Mouse (Mus musculus) ES-E14 (cell line): ENCODE data around the gene Kcnab3. TPM values are rescaled to one million over a fixed set of nuclear protein-coding genes. Genes with fewer than 3 reads are reported as not detected.
A peak's percentile ranks its signal among the peaks of the same experiment; 100 is the strongest.

ENCODE experiments used
- DNase-seq: peaks from one replicate; pipeline ENCODE4 v3.0.0-alpha.2; 2013; ENCODE audit warnings: low read depth, low spot score
- H3K27ac ChIP-seq: 2 replicates; pipeline ENCODE4 v1.5.1; 2012; ENCODE audit warnings: low read depth, mild to moderate bottlenecking, low read length, moderate library complexity, mixed read lengths; ENCODE audit not compliant: poor library complexity, insufficient read depth, severe bottlenecking
- H3K36me3 ChIP-seq: 2 replicates; pipeline ENCODE4 v1.6.1; 2012; ENCODE audit warnings: mild to moderate bottlenecking, low read length, moderate library complexity, mixed read lengths; ENCODE audit not compliant: control insufficient read depth, poor library complexity, insufficient read depth, severe bottlenecking
- H3K4me1 ChIP-seq, 2 experiments: fragments of 150-350 bp in 1 of 2; sonication (generic) in 1 of 2; 2 replicates each; pipeline ENCODE4 v1.6.1; 2012; ENCODE audit warnings: low read length in 2 of 2, mild to moderate bottlenecking in 1 of 2, mixed read lengths in 1 of 2; ENCODE audit not compliant: control insufficient read depth in 2 of 2, insufficient read depth in 2 of 2, poor library complexity in 1 of 2
- H3K4me3 ChIP-seq, 2 experiments: fragments of 150-350 bp in 1 of 2; sonication (generic) in 1 of 2; 2 replicates each; pipeline ENCODE4 v1.5.1; 2012; ENCODE audit warnings: low read length in 2 of 2, low read depth in 1 of 2, mild to moderate bottlenecking in 1 of 2, mixed read lengths in 1 of 2; ENCODE audit not compliant: insufficient read depth in 1 of 2, poor library complexity in 1 of 2, severe bottlenecking in 1 of 2
- H3K9ac ChIP-seq: 2 replicates; pipeline ENCODE4 v1.6.1; 2012; ENCODE audit warnings: low read depth, mild to moderate bottlenecking, low read length, mixed read lengths; ENCODE audit not compliant: poor library complexity, insufficient read depth, severe bottlenecking
- H3K9me3 ChIP-seq: fragments of 150-350 bp; sonication (generic); 2 replicates; pipeline ENCODE4 v1.6.1; 2012; ENCODE audit warnings: low read depth, mild to moderate bottlenecking, low read length; ENCODE audit not compliant: control insufficient read depth, insufficient read depth
- CHD2 ChIP-seq: IDR thresholded peaks from 2 replicates; pipeline ENCODE4 v1.6.1; 2014; ENCODE audit warnings: mild to moderate bottlenecking, low read depth, low read length, inconsistent platforms
- HCFC1 ChIP-seq: IDR thresholded peaks from 2 replicates; pipeline ENCODE4 v1.6.1; 2012; ENCODE audit warnings: low read length, inconsistent platforms, borderline replicate concordance; ENCODE audit not compliant: insufficient read depth
- MAFK ChIP-seq: IDR thresholded peaks from 2 replicates; pipeline ENCODE4 v1.6.1; 2014; ENCODE audit warnings: mild to moderate bottlenecking, low read depth, low read length, inconsistent platforms; ENCODE audit not compliant: insufficient read depth
- ZC3H11A ChIP-seq: IDR thresholded peaks from 2 replicates; pipeline ENCODE4 v1.6.1; 2012; ENCODE audit warnings: low read depth, mild to moderate bottlenecking, inconsistent platforms, low read length, borderline replicate concordance
- ZNF384 ChIP-seq: IDR thresholded peaks from 2 replicates; pipeline ENCODE4 v1.6.1; 2012; ENCODE audit warnings: low read depth, low read length, inconsistent platforms
- in situ Hi-C, 2 experiments: fragments of 600-800 bp; cut with MboI; formaldehyde crosslinking; loops; one replicate each; pipeline ENCODE4 v1.15.1; 2025; ENCODE audit warnings: low sequenced_read_pairs in 2 of 2, inconsistent platforms in 1 of 2; ENCODE audit not compliant: unreplicated experiment in 2 of 2
- total RNA-seq: library from RNA; depleted of rRNA; stranded (reverse); fragments of 300-350 nt; gene quantifications from 2 replicates; pipeline ENCODE4 v1.2.3, GENCODE M21; 2012; rRNA removed

Gene Kcnab3
- 1.6 and 2.2 TPM in 2 replicates for total RNA-seq

DNA sequence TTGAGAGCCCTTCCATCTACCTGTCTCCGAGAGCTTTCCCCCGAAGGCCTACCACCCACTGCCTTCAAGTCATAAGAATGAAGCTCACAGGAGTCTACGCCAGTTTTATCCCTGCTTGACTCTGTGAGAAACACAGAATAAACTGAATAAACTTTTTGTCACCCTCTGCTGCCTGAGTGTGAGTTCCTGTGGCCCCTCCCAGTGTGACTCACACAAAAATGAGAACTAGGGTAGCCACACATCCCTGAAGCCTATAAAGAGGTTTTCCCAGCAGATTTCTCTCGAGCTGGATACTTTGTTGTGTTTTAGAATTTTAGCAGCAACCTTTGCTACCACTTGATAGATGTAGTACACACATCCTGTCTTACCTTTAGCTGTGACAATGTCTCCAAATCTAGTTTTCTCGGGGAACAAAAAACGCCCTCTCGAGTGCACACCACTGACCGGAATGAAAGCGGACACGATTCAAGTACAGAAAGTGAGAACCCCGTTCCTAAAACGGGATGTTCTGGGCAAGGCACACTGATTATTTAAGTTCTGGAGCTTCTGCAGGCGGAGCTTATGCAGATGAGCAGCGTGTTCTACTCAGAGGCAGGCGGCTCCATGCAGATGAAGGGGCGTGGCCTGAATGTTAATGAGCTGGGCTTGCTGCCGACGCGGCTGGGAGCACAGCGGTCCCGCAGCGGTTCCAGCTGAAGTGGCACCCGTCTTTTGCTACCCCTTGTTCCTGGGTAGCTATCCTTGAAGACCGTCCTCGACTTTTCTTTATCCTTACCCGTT, at the start of gene Kcnab3:
Gene Kcnab3 (plus strand): TSS at position 631 of the 780 bp plus-strand sequence.
- in situ Hi-C loops, result no loop called here
- peak; percentile 85 for DNase-seq
- no peak within 1 kb of the TSS for H3K27ac ChIP-seq
- peaks cover 0 to 10% of the 10 kb centered on the region in 2 experiments; a peak in 2 of 4 replicates for H3K4me1 ChIP-seq
- peak within 1 kb of the TSS; percentile 72 to 74 for H3K4me3 ChIP-seq
- H3K36me3 ChIP-seq, result no peaks in the 10 kb centered on the region; the same call in 1 of the 2 replicates
- H3K9ac ChIP-seq, result peak within 1 kb of the TSS; percentile 41
- no peak for TF ChIP-seq MAFK
- no peak for TF ChIP-seq ZNF384
- no peak for TF ChIP-seq ZC3H11A
- TF ChIP-seq HCFC1, result no peak; the same call in 1 of the 2 replicates
- no peak for TF ChIP-seq CHD2
- H3K9me3 ChIP-seq, result no peaks in the 10 kb centered on the region

DNA sequence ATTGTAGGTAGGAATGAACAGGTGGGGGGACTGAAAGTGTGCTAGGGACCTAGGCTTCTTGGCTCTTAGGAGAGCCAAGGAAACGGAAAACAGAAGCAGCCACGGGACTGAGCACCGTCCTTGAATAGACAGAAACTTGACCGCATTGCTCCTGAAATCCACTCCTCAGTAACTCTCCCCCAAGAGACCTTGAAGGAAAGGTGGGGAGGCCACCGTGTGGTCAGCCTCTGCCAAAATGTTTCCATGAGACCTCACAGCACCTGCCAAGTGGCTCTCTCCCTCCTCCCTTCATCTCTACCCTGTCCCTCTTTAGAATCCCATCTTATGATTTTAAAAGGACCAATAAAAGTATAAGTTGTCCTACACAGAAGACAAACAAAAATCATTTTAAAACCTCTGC, 48.8 kb upstream of the Kcnab3 start:
- Histone ChIP-seq H3K9ac (no peak overlapping the region), H3K9me3 (no peaks in the 10 kb centered on the region), H3K36me3 (no peaks in the 10 kb centered on the region), H3K4me3 (no peak overlapping the region), H3K27ac (no peak overlapping the region), H3K4me1 (no peaks in the 10 kb centered on the region)
- no peak for DNase-seq
- in situ Hi-C loops, result no loop called here
- no peak for TF ChIP-seq ZC3H11A
- TF ChIP-seq MAFK, result no peak
- no peak for TF ChIP-seq CHD2
- no peak for TF ChIP-seq ZNF384
- no peak for TF ChIP-seq HCFC1

DNA sequence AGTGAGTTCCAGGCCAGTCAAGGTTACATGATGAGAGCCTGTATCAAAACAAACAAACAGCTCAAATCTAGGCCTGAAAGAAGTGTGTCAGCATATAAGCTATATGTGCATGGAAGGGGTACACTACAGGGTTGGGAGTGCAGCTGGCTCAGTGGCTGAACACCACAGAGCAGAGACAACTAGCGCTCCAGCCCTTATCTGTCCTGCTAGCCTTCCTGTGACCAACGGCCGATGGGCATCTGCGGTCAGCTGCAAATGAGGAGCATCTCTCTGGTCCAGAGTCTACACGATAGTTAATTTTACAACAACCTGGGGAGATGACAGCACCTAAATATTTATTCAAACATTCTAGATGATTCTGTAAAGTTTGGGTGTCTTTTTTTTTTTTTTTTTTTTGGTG, 34.9 kb upstream of the Kcnab3 start:
- no peaks in the 10 kb centered on the region; the same call in 1 of the 2 replicates for H3K36me3 ChIP-seq
- DNase-seq, result no peak
- no peak overlapping the region for H3K27ac ChIP-seq
- TF ChIP-seq CHD2 (no peak), ZNF384 (no peak), HCFC1 (no peak), MAFK (no peak), ZC3H11A (no peak)
- H3K4me3 ChIP-seq, result no peak overlapping the region
- H3K9me3 ChIP-seq, result no peaks in the 10 kb centered on the region
- H3K4me1 ChIP-seq, result no peaks in the 10 kb centered on the region
- no peak overlapping the region for H3K9ac ChIP-seq
- in situ Hi-C loops, result no loop called here

DNA sequence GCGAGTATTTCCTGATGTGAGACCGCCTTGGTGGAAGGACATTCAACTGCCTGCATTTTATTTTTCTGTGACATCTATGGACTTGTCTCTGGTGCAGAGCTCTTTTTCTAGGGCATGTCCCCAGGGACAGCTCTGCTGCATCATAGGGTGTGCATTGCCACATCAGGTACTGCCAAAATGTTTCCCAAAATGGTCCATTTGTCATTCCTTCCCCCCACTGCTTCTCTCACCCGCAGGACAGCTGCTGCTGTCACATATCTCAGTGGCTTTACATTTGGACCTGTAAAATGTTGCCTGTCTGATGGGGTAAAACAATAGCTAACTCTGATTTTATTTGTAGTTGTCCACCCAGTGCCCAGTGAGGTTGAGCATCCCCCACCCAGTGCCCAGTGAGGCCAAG, 30.8 kb upstream of the Kcnab3 start:
- TF ChIP-seq HCFC1, result no peak
- TF ChIP-seq CHD2, result no peak
- no peak for TF ChIP-seq ZC3H11A
- no peak for TF ChIP-seq ZNF384
- no peak for TF ChIP-seq MAFK
- Histone ChIP-seq H3K9ac (no peak overlapping the region), H3K36me3 (peaks cover 7% of the 10 kb centered on the region; the same call in 1 of the 2 replicates), H3K4me3 (no peak overlapping the region), H3K4me1 (peaks cover 3 to 4% of the 10 kb centered on the region in 2 experiments; a peak in 1 of 4 replicates), H3K27ac (no peak overlapping the region), H3K9me3 (no peaks in the 10 kb centered on the region)
- in situ Hi-C loops, result no loop called here
- no peak for DNase-seq
